8 mouse cellular contexts compared by ENCODE assay signal in the genomic region with DNA sequence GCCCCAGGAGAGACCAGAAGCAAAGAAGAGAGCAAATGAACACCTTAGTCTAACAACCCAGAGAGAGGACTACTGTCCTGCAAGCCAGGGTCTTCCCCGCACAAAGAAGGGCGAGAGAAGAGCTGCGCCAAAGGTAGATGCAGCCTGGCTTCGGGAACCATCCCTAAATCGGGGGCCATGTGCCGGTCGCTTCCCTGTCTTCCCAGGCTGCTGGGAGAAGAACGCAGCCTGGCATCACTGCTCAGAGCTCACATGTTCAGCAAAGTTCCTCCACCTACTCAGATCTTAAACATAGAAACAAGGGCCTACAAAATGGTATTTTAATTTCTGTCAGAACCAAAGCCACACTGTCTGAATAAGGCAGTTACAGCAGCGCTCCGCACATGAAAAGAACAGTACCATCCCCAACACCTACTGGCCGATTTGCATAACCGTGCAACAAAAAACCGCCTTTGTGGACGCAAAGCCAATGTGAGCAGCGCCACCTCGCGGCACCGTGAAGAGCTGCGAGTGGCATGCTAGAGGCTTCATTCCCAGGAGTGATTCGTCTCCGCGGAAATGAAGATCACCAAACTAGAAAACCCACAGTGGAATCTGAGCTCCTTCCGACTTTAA.
DNase-seq lines count a peak whose midpoint lies in the region; ATAC-seq and TF ChIP-seq lines count a peak whose summit lies in the region.

No protein-coding gene starts in this region.

- TF ChIP-seq POLR2A in cerebellum, adult 2 months (IDR thresholded peaks at IDR 0.05; ENCODE audit: borderline replicate concordance, insufficient read depth, low read length), result no peak

- H3K4me1 ChIP-seq in cerebellum, adult 2 months (ENCODE audit: control insufficient read depth, insufficient read depth, low read length), result no peaks in the 10 kb centered on the region
- H3K4me1 ChIP-seq in hindbrain, embryonic 10.5 days (replicated peaks), result peaks cover 10% of the 10 kb centered on the region
- H3K4me1 ChIP-seq in lung, embryonic 16.5 days (replicated peaks; ENCODE audit: control insufficient read depth, insufficient read depth, low read length), result peaks cover 6% of the 10 kb centered on the region; the same call in 1 of the 2 replicates

- H3K9me3 ChIP-seq in hindbrain, embryonic 10.5 days, result no peaks in the 10 kb centered on the region
- H3K9me3 ChIP-seq in lung, embryonic 16.5 days (ENCODE audit: control insufficient read depth, low read length), result no peaks in the 10 kb centered on the region

- peak; percentile 15 for DNase-seq in MEL-GATA-1-ER (ENCODE audit: extremely low read depth, low read depth)
- peak; percentile 84 to 90 for DNase-seq in cerebellum, adult 2 months
- peak; percentile 81 for DNase-seq in forelimb bud, embryonic 11.5 days (ENCODE audit: low read depth, low spot score)
- DNase-seq in hindbrain, embryonic 10.5 days (ENCODE audit: low spot score), result peak; percentile 83
- peak; percentile 82 for DNase-seq in layer of hippocampus, adult 9-11 months
- peak; percentile 86 for DNase-seq in ovary, postnatal 36 days (ENCODE audit: low spot score)
- DNase-seq in thymus, postnatal 14 days, result peak; percentile 83

- peak; percentile 66 for ATAC-seq in lung, embryonic 16.5 days (ENCODE audit: low read depth)

- peaks cover 28% of the 10 kb centered on the region for H3K36me3 ChIP-seq in hindbrain, embryonic 10.5 days
- no peaks in the 10 kb centered on the region for H3K36me3 ChIP-seq in lung, embryonic 16.5 days (ENCODE audit: control insufficient read depth, insufficient read depth, low read length)

- TF ChIP-seq CTCF in cerebellum, adult 2 months (IDR thresholded peaks at IDR 0.05; ENCODE audit: borderline replicate concordance, insufficient read depth, low read depth, low read length), result peak; percentile 99

- H3K27ac ChIP-seq in cerebellum, adult 2 months (ENCODE audit: insufficient read depth, low read length), result no peak overlapping the region
- H3K27ac ChIP-seq in hindbrain, embryonic 10.5 days, result peak overlapping the region; percentile 37
- H3K27ac ChIP-seq in lung, embryonic 16.5 days (ENCODE audit: low read length), result no peak overlapping the region

- H3K27me3 ChIP-seq in cerebellum, adult 2 months (ENCODE audit: control insufficient read depth, insufficient read depth, low read length), result no peaks in the 10 kb centered on the region
- H3K27me3 ChIP-seq in hindbrain, embryonic 10.5 days (ENCODE audit: insufficient read depth, poor library complexity, severe bottlenecking), result no peaks in the 10 kb centered on the region
- no peaks in the 10 kb centered on the region for H3K27me3 ChIP-seq in lung, embryonic 16.5 days (ENCODE audit: control insufficient read depth, insufficient read depth, low read depth, low read length)

- H3K4me2 ChIP-seq in lung, embryonic 16.5 days (ENCODE audit: low read depth, low read length), result peak overlapping the region; percentile 48

- 3% methylated on average over 23 of the region's 23 CpGs for whole genome bisulfite sequencing in cerebellum, adult 2 months
- 10% methylated on average over 23 of the region's 23 CpGs for WGBS in hindbrain, embryonic 10.5 days
- 10% methylated on average over 23 of the region's 23 CpGs for WGBS in lung, embryonic 16.5 days

- H3K9ac ChIP-seq in lung, embryonic 16.5 days (ENCODE audit: low read length), result peak overlapping the region; percentile 41

- H3K4me3 ChIP-seq in cerebellum, adult 2 months (replicated peaks; ENCODE audit: insufficient read depth, low read depth, low read length), result peak overlapping the region; percentile 46
- peak overlapping the region; percentile 20; the same call in 1 of the 2 replicates for H3K4me3 ChIP-seq in hindbrain, embryonic 10.5 days
- H3K4me3 ChIP-seq in lung, embryonic 16.5 days (ENCODE audit: low read length), result 0 out of 2 replicates have a peak overlapping the region, but pooled peaks have one; percentile 9

Comparison
In these comparisons a context has a peak if more than half of its experiments do, and no peak if none do; other contexts are left out.
1. DNase-seq: peak in every context shown above with its lines; median percentile 87 in cerebellum, adult 2 months; 86 in ovary, postnatal 36 days; 83 in hindbrain, embryonic 10.5 days; 83 in thymus, postnatal 14 days; 82 in layer of hippocampus, adult 9-11 months; 81 in forelimb bud, embryonic 11.5 days; 15 in MEL-GATA-1-ER.